Mouse (Mus musculus): ENCODE data around the gene Itga10. TPM values are rescaled to one million over a fixed set of nuclear protein-coding genes. Genes with fewer than 3 reads are reported as not detected.
"Not testable (repeated sequence)": the region's sequence is repeated elsewhere in the genome, so short reads cannot be mapped to it uniquely, and the experiment has no call there.

The Itga10 gene
- polyA plus RNA-seq, 1 experiment from 2014 or later, result 0.83 TPM

GRCm38 (mm10) chr3:96602704-96603084, 42.7 kb upstream of the Itga10 start:
- WGBS, result 15% methylated on average over 5 of the region's 5 CpGs
- Histone ChIP-seq H3K4me1 (peaks cover 49% of the 10 kb centered on the region), H3K9me3 (replicated peaks) (no peaks in the 10 kb centered on the region), H3K4me3 (replicated peaks) (peak overlapping the region; percentile 72), H3K36me3 (peaks cover 11% of the 10 kb centered on the region), H3K4me2 (peak overlapping the region; percentile 86), H3K27me3 (peaks cover 17% of the 10 kb centered on the region), H3K9ac (peak overlapping the region; percentile 74), H3K27ac (peak overlapping the region; percentile 97)
- no peak for ATAC-seq (replicated peaks; ENCODE audit: low FRiP score)

GRCm38 (mm10) chr3:96603311-96603710, 42.1 kb upstream of the Itga10 start:
- H3K27ac ChIP-seq, result peak overlapping the region; percentile 97; the same call in 1 of the 2 replicates
- peak overlapping the region; percentile 86 for H3K4me2 ChIP-seq
- peak overlapping the region; percentile 72 for H3K4me3 ChIP-seq (replicated peaks)
- H3K36me3 ChIP-seq, result peaks cover 11% of the 10 kb centered on the region
- no peak for ATAC-seq (replicated peaks; ENCODE audit: low FRiP score)
- H3K27me3 ChIP-seq, result peaks cover 16% of the 10 kb centered on the region
- peaks cover 43% of the 10 kb centered on the region for H3K4me1 ChIP-seq
- 0 out of 2 replicates have a peak overlapping the region, but pooled peaks have one; percentile 74 for H3K9ac ChIP-seq
- no peaks in the 10 kb centered on the region for H3K9me3 ChIP-seq (replicated peaks)
- 53% methylated on average over 5 of the region's 5 CpGs for WGBS

- not testable (repeated sequence) for H3K27ac ChIP-seq; H3K4me2 ChIP-seq; H3K9ac ChIP-seq; H3K9me3 ChIP-seq (replicated peaks); ATAC-seq (replicated peaks; ENCODE audit: low FRiP score); H3K4me3 ChIP-seq (replicated peaks); H3K27me3 ChIP-seq
- H3K36me3 ChIP-seq, result peaks cover 11% of the 10 kb centered on the region
- 87% methylated on average over 4 of the region's 4 CpGs for WGBS
- H3K4me1 ChIP-seq, result peaks cover 25% of the 10 kb centered on the region; the same call in 1 of the 2 replicates
Observed at GRCm38 (mm10) chr3:96606007-96606406, 39.4 kb upstream of the Itga10 start.

GRCm38 (mm10) chr3:96606618-96607017, 38.8 kb upstream of the Itga10 start:
- Histone ChIP-seq H3K27me3 (no peaks in the 10 kb centered on the region), H3K36me3 (peaks cover 11% of the 10 kb centered on the region), H3K9me3 (replicated peaks) (no peaks in the 10 kb centered on the region), H3K4me2 (no peak overlapping the region), H3K27ac (no peak overlapping the region), H3K4me3 (replicated peaks) (no peak overlapping the region), H3K9ac (no peak overlapping the region), H3K4me1 (peaks cover 25% of the 10 kb centered on the region; the same call in 1 of the 2 replicates)
- 87% methylated on average over 4 of the region's 4 CpGs for WGBS
- no peak for ATAC-seq (replicated peaks; ENCODE audit: low FRiP score)

- no peak overlapping the region for H3K9ac ChIP-seq
- H3K4me2 ChIP-seq, result no peak overlapping the region
- H3K27ac ChIP-seq, result no peak overlapping the region
- H3K4me3 ChIP-seq (replicated peaks), result no peak overlapping the region
- H3K9me3 ChIP-seq (replicated peaks), result no peaks in the 10 kb centered on the region
- ATAC-seq (replicated peaks; ENCODE audit: low FRiP score), result no peak
- 88% methylated on average over 3 of the region's 3 CpGs for whole genome bisulfite sequencing
- peaks cover 64% of the 10 kb centered on the region for H3K36me3 ChIP-seq
- H3K27me3 ChIP-seq, result no peaks in the 10 kb centered on the region
- no peaks in the 10 kb centered on the region for H3K4me1 ChIP-seq
Observed at GRCm38 (mm10) chr3:96617941-96618340, 27.4 kb upstream of the Itga10 start.

- Histone ChIP-seq H3K27ac (no peak overlapping the region), H3K36me3 (peaks cover 65% of the 10 kb centered on the region), H3K9ac (no peak overlapping the region), H3K9me3 (replicated peaks) (no peaks in the 10 kb centered on the region), H3K27me3 (no peaks in the 10 kb centered on the region), H3K4me3 (replicated peaks) (no peak overlapping the region), H3K4me2 (no peak overlapping the region), H3K4me1 (no peaks in the 10 kb centered on the region)
- no peak for ATAC-seq (replicated peaks; ENCODE audit: low FRiP score)
- 94% methylated on average over 4 of the region's 4 CpGs for WGBS
Observed at GRCm38 (mm10) chr3:96623201-96623600, 22.2 kb upstream of the Itga10 start.

GRCm38 (mm10) chr3:96629729-96630600, 15.4 kb upstream of the Itga10 start, which contains the start of gene Rbm8a:
Gene Rbm8a (plus strand): TSS chr3:96629933.
- peak within 1 kb of the TSS; percentile 86 for H3K27ac ChIP-seq
- H3K27me3 ChIP-seq, result no peaks in the 10 kb centered on the region
- H3K36me3 ChIP-seq, result peaks cover 47% of the 10 kb centered on the region
- peak within 1 kb of the TSS; percentile 79 for H3K9ac ChIP-seq
- ATAC-seq (replicated peaks; ENCODE audit: low FRiP score), result peak; percentile 96
- WGBS, result under 1% methylated on average over 48 of the region's 48 CpGs
- H3K9me3 ChIP-seq (replicated peaks), result no peaks in the 10 kb centered on the region
- H3K4me1 ChIP-seq, result peaks cover 30% of the 10 kb centered on the region
- H3K4me3 ChIP-seq (replicated peaks), result peak within 1 kb of the TSS; percentile 74
- H3K4me2 ChIP-seq, result peak within 1 kb of the TSS; percentile 83

- Histone ChIP-seq H3K27me3 (no peaks in the 10 kb centered on the region), H3K9ac (no peak overlapping the region), H3K4me2 (no peak overlapping the region), H3K9me3 (replicated peaks) (no peaks in the 10 kb centered on the region), H3K4me1 (peaks cover 43% of the 10 kb centered on the region), H3K27ac (no peak overlapping the region), H3K4me3 (replicated peaks) (no peak overlapping the region), H3K36me3 (peaks cover 34% of the 10 kb centered on the region)
- ATAC-seq (replicated peaks; ENCODE audit: low FRiP score), result no peak
Observed at GRCm38 (mm10) chr3:96632058-96632457, 13.3 kb upstream of the Itga10 start.

- Histone ChIP-seq H3K4me2 (no peak overlapping the region), H3K27ac (no peak overlapping the region), H3K36me3 (peaks cover 48% of the 10 kb centered on the region), H3K4me3 (replicated peaks) (no peak overlapping the region), H3K9me3 (replicated peaks) (no peaks in the 10 kb centered on the region), H3K4me1 (peaks cover 37% of the 10 kb centered on the region), H3K9ac (no peak overlapping the region; the same call in 1 of the 2 replicates), H3K27me3 (no peaks in the 10 kb centered on the region)
- WGBS, result 69% methylated on average over 1 of the region's 1 CpGs
- no peak for ATAC-seq (replicated peaks; ENCODE audit: low FRiP score)
Observed at GRCm38 (mm10) chr3:96634015-96634414, 11.4 kb upstream of the Itga10 start.

- Histone ChIP-seq H3K4me1 (peaks cover 34% of the 10 kb centered on the region), H3K27ac (peak within 1 kb of the TSS; percentile 95), H3K36me3 (peaks cover 60% of the 10 kb centered on the region), H3K27me3 (no peaks in the 10 kb centered on the region), H3K9ac (peak within 1 kb of the TSS; percentile 91), H3K9me3 (replicated peaks) (no peaks in the 10 kb centered on the region), H3K4me3 (replicated peaks) (peak within 1 kb of the TSS; percentile 93), H3K4me2 (peak within 1 kb of the TSS; percentile 81)
- peak; percentile 94 for ATAC-seq (replicated peaks; ENCODE audit: low FRiP score)
- 2% methylated on average over 60 of the region's 60 CpGs for WGBS
Observed at GRCm38 (mm10) chr3:96634928-96635879, 10.2 kb upstream of the Itga10 start, which contains the start of the genes Pex11b and Gm42957. Gene Pex11b (plus strand): TSS chr3:96635376. Gene Gm42957 (plus strand): TSS chr3:96635474.

- peaks cover 63% of the 10 kb centered on the region for H3K36me3 ChIP-seq
- H3K4me1 ChIP-seq, result peaks cover 28% of the 10 kb centered on the region
- no peaks in the 10 kb centered on the region for H3K27me3 ChIP-seq
- WGBS, result 11% methylated on average over 15 of the region's 15 CpGs
- no peak for ATAC-seq (replicated peaks; ENCODE audit: low FRiP score)
- H3K4me2 ChIP-seq, result peak overlapping the region; percentile 81
- H3K9me3 ChIP-seq (replicated peaks), result no peaks in the 10 kb centered on the region
- peak overlapping the region; percentile 95 for H3K27ac ChIP-seq
- peak overlapping the region; percentile 93 for H3K4me3 ChIP-seq (replicated peaks)
- H3K9ac ChIP-seq, result peak overlapping the region; percentile 91
Observed at GRCm38 (mm10) chr3:96635906-96636305, 9.5 kb upstream of the Itga10 start.
